Mouse (Mus musculus) small intestine, adult 2 months (tissue): ENCODE measurements around the gene Sh3d21.

Experiments used
- CTCF ChIP-seq: fragments of 200-500 bp; IDR thresholded peaks from 2 replicates; pipeline ENCODE4 v1.5.1; 2012; ENCODE audit warnings: low read depth, mild to moderate bottlenecking, control low read depth, inconsistent platforms, low read length, moderate library complexity, mixed read lengths; ENCODE audit not compliant: insufficient replicate concordance, insufficient read length; ENCODE audit errors: extremely low read depth
- POLR2A ChIP-seq: fragments of 200-500 bp; IDR thresholded peaks from 2 replicates; pipeline ENCODE4 v1.6.1; 2012; ENCODE audit warnings: low read depth, mild to moderate bottlenecking, control low read depth, inconsistent platforms, low read length, moderate library complexity

DNA sequence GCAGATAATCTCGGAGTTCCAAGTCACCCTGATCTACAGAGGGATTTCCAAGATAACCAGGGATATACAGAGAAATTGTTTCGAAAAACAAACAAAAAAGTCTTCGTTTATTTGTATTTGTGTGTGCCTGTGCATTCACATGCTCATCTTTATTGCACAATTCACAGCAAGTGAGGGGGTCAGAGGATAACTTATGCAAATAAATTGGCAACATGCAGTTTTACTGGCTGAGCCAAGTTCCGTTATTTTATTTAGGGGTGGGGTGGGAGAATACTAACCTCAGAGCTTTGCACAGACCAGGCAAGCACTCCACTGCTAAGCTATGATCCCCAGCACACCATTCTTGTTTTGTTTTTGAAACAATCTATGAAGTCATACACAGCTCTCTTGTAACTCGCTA, 10.5 kb upstream of the Sh3d21 start:
- no peak for TF ChIP-seq POLR2A
- TF ChIP-seq CTCF: no peak
